28 mouse cellular contexts compared by ENCODE assay signal in genomic region chr6:29973341-29973740, GRCm38 (mm10). TPM values are rescaled to one million over a fixed set of nuclear protein-coding genes. Genes with fewer than 3 reads are reported as not detected.
"Had no signal": no experiment of that assay in that cellular context is flagged by ENCODE, and none has a peak within 500 bp of the region (broad histone marks: within the 10 kb centered on the region; RNA-seq: fewer than 3 reads in every experiment).

No protein-coding gene starts in this region.

- H3K4me1 ChIP-seq: embryonic facial prominence, embryonic 10.5 days; embryonic facial prominence, embryonic 12.5 days; embryonic facial prominence, embryonic 13.5 days; embryonic facial prominence, embryonic 15.5 days; forebrain, embryonic 10.5 days; forebrain, embryonic 12.5 days; forebrain, embryonic 13.5 days; forebrain, embryonic 15.5 days had no signal

- H3K36me3 ChIP-seq: embryonic facial prominence, embryonic 10.5 days; embryonic facial prominence, embryonic 12.5 days; embryonic facial prominence, embryonic 13.5 days; embryonic facial prominence, embryonic 15.5 days; forebrain, embryonic 10.5 days; forebrain, embryonic 12.5 days; forebrain, embryonic 15.5 days had no signal

- DNase-seq: cerebellum, adult 8-10 months; cerebellum, adult 9-10 months; cerebellum, adult 9-11 months; cerebellum, postnatal 10 days; cerebellum, postnatal 14 days; cerebellum, postnatal 25 days; cerebellum, postnatal 36 days; embryo, embryonic 11 days; forebrain, postnatal 0 days; gastrocnemius, adult 2 months; gastrocnemius, postnatal 10 days; gastrocnemius, postnatal 14 days; gastrocnemius, postnatal 25 days; gastrocnemius, postnatal 36 days; heart, adult 18-20 months; heart, adult 2 months had no signal

- H3K27ac ChIP-seq: embryonic facial prominence, embryonic 10.5 days; embryonic facial prominence, embryonic 12.5 days; embryonic facial prominence, embryonic 13.5 days; embryonic facial prominence, embryonic 15.5 days; forebrain, embryonic 10.5 days; forebrain, embryonic 12.5 days; forebrain, embryonic 13.5 days; forebrain, embryonic 15.5 days; gastrocnemius, adult 2 months; heart, adult 2 months had no signal

- H3K4me2 ChIP-seq: embryonic facial prominence, embryonic 12.5 days; embryonic facial prominence, embryonic 13.5 days; embryonic facial prominence, embryonic 15.5 days; forebrain, embryonic 12.5 days; forebrain, embryonic 13.5 days; forebrain, embryonic 15.5 days had no signal

- H3K27me3 ChIP-seq: embryonic facial prominence, embryonic 12.5 days; embryonic facial prominence, embryonic 13.5 days; embryonic facial prominence, embryonic 15.5 days; forebrain, embryonic 12.5 days; forebrain, embryonic 13.5 days; forebrain, embryonic 15.5 days had no signal

- H3K9me3 ChIP-seq: embryonic facial prominence, embryonic 10.5 days; embryonic facial prominence, embryonic 12.5 days; embryonic facial prominence, embryonic 13.5 days; embryonic facial prominence, embryonic 15.5 days; forebrain, embryonic 10.5 days; forebrain, embryonic 12.5 days; forebrain, embryonic 13.5 days; forebrain, embryonic 15.5 days had no signal

- H3K4me3 ChIP-seq: embryonic facial prominence, embryonic 10.5 days; embryonic facial prominence, embryonic 12.5 days; embryonic facial prominence, embryonic 13.5 days; embryonic facial prominence, embryonic 15.5 days; erythroblast, embryonic 14.5 days; forebrain, embryonic 10.5 days; forebrain, embryonic 12.5 days; forebrain, embryonic 13.5 days; forebrain, embryonic 15.5 days; gastrocnemius, adult 2 months; heart, adult 2 months had no signal

- H3K9ac ChIP-seq: embryonic facial prominence, embryonic 12.5 days; embryonic facial prominence, embryonic 13.5 days; embryonic facial prominence, embryonic 15.5 days; forebrain, embryonic 12.5 days; forebrain, embryonic 13.5 days; forebrain, embryonic 15.5 days; forebrain, postnatal 0 days had no signal

- ATAC-seq: forebrain, embryonic 13.5 days; forebrain, embryonic 14.5 days; forebrain, embryonic 15.5 days; forebrain, embryonic 16.5 days; forebrain, postnatal 0 days had no signal

RNA-seq across cellular contexts. Expression of gene Strip2, which starts 56.5 kb away (rescaled TPM):
- total RNA-seq: granulocyte monocyte progenitor cell, adult 5-6 weeks had no signal
